Mouse (Mus musculus) gastrocnemius, postnatal 25 days (tissue): ENCODE measurements around the gene Ubap1. TPM values are rescaled to one million over a fixed set of nuclear protein-coding genes. Genes with fewer than 3 reads are reported as not detected.

Experiments
- DNase-seq: peaks from one replicate; pipeline ENCODE4 v3.0.0; 2022
- total RNA-seq, 2 experiments: library from RNA; stranded (reverse); gene quantifications; 1 replicate in 1 of 2; 2 replicates in 1 of 2; pipeline ENCODE4 v1.2.3; 2021

Ubap1 gene
- total RNA-seq, 2 experiments from 2014 or later: 30.2 to 33.2 TPM

DNA sequence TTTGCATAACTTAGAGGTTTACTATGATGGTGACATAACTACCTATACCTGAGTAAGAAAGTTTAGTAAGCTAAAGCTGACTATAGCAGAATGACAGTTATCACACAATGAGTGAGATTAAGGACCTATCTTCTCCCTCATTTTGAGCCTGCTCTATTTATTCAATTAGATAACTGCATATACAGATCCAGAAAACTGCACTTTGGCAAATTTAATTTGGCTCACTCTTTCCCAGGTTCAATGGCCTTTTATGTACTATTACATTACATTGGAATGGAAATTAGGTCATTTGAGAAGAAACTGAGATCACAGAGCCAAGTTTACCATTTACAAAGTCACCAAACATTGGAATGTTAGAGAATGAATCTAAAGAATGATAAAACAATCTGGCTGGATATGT, 68.2 kb downstream of the Ubap1 start:
- DNase-seq: no peak

DNA sequence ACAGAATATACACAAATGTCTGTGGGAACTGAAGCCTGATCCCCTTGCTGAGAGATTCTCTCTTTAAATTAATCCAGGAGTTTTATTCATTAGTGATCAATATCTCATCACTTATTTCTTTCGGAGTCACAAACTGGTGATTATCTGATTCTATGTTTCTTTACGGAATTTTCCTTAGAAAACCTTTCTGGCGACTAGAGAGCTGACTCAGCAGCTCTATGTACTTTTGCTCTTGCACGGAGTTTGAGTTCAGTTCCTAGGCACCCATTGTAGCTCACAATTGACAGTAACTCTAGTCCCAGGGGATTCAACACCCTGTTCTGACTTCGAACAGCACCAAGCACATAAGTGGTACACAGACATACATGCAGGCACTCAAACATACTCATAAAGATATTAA, 90.1 kb downstream of the Ubap1 start:
- no peak for DNase-seq

Other genes with a start within 250 kb of the Ubap1 start
- 10 to 100 TPM; 13.4 to 13.5 TPM for gene Nol6, start 224.5 kb upstream of the Ubap1 start, total RNA-seq
- 100 to 1,000 TPM; 105 to 110 TPM for gene Ube2r2, start 213.3 kb upstream of the Ubap1 start, total RNA-seq
- gene Ubap2, start 73.9 kb upstream of the Ubap1 start, total RNA-seq: 10 to 100 TPM; 70.4 to 92.0 TPM
- gene Dcaf12, start 34.1 kb upstream of the Ubap1 start, total RNA-seq: 10 to 100 TPM; 25.9 to 26.6 TPM
- under 1 TPM; 0.10 to 0.21 TPM for gene Kif24, start 115.9 kb downstream of the Ubap1 start, total RNA-seq
- gene Nudt2, start 116.2 kb downstream of the Ubap1 start, total RNA-seq: 10 to 100 TPM; 17.3 to 20.5 TPM
- gene AI464131, start 154.1 kb downstream of the Ubap1 start, total RNA-seq: 10 to 100 TPM; 59.5 to 75.2 TPM
- gene 1110017D15Rik, start 168.3 kb downstream of the Ubap1 start, total RNA-seq: not detected
- 10 to 100 TPM; 17.1 to 17.4 TPM for gene Fam219a, start 220.5 kb downstream of the Ubap1 start, total RNA-seq
- under 1 TPM; 0.43 to 0.64 TPM for gene Dnaic1, start 220.8 kb downstream of the Ubap1 start, total RNA-seq